Mouse (Mus musculus) T-helper 1 cell (primary cell): ENCODE results near the gene Trmt13.
"Not testable (repeated sequence)": the region's sequence is repeated elsewhere in the genome, so short reads cannot be mapped to it uniquely, and the experiment has no call there.

ENCODE experiments used
- in situ Hi-C: fragments of 300-600 bp; cut with MboI, MseI; formaldehyde crosslinking; loops from one replicate; pipeline ENCODE4 v1.15.1; 2025; ENCODE audit warnings: high pct_unique_total_duplicates

Gene Trmt13

GRCm38 (mm10) chr3:116614295-116614892 lies at the start of gene Trmt13:
Trmt13 (minus strand) TSS chr3:116614587.
- in situ Hi-C loops = no loop called here

- in situ Hi-C loops = loop anchor here (5.0 kb wide), 1 partner anchor 50 kb away; the partner anchor contains the start of gene Slc35a3
These were observed 48.1 kb upstream of the Trmt13 start, which contains the start of gene Mfsd14a for GRCm38 (mm10) chr3:116662463-116662863. Mfsd14a (minus strand) TSS chr3:116662677.

GRCm38 (mm10) chr3:116661870-116662414 lies 47.6 kb upstream of the Trmt13 start:
- in situ Hi-C loops = loop anchor here (5.0 kb wide), 1 partner anchor 50 kb away; the partner anchor contains the start of gene Slc35a3

GRCm38 (mm10) chr3:116661288-116661869 lies 47.0 kb upstream of the Trmt13 start:
- in situ Hi-C loops = loop anchor here (5.0 kb wide), 1 partner anchor 51 kb away; the partner anchor contains the start of gene Slc35a3

GRCm38 (mm10) chr3:116659856-116660430 lies 45.6 kb upstream of the Trmt13 start:
- in situ Hi-C loops = loop anchor here (5.0 kb wide), 1 partner anchor 52 kb away; the partner anchor contains the start of gene Slc35a3

- in situ Hi-C loops = no loop called here
These were observed 44.7 kb upstream of the Trmt13 start for GRCm38 (mm10) chr3:116658928-116659565.

- in situ Hi-C loops = no loop called here
These were observed 42.0 kb upstream of the Trmt13 start for GRCm38 (mm10) chr3:116656184-116656965.

GRCm38 (mm10) chr3:116654051-116654450 lies 39.7 kb upstream of the Trmt13 start:
- in situ Hi-C loops = not testable (repeated sequence)

GRCm38 (mm10) chr3:116653278-116653945 lies 39.0 kb upstream of the Trmt13 start:
- in situ Hi-C loops = no loop called here

GRCm38 (mm10) chr3:116652033-116652446 lies 37.7 kb upstream of the Trmt13 start:
- in situ Hi-C loops = no loop called here

GRCm38 (mm10) chr3:116650698-116651097 lies 36.3 kb upstream of the Trmt13 start:
- in situ Hi-C loops = no loop called here

GRCm38 (mm10) chr3:116648805-116649204 lies 34.4 kb upstream of the Trmt13 start:
- in situ Hi-C loops = no loop called here

GRCm38 (mm10) chr3:116646387-116646786 lies 32.0 kb upstream of the Trmt13 start:
- in situ Hi-C loops = no loop called here

- in situ Hi-C loops = no loop called here
These were observed 28.0 kb upstream of the Trmt13 start for GRCm38 (mm10) chr3:116642373-116642772.

- in situ Hi-C loops = no loop called here
These were observed 27.5 kb upstream of the Trmt13 start for GRCm38 (mm10) chr3:116641811-116642371.

GRCm38 (mm10) chr3:116640024-116640423 lies 25.6 kb upstream of the Trmt13 start:
- in situ Hi-C loops = no loop called here

GRCm38 (mm10) chr3:116638572-116638971 lies 24.2 kb upstream of the Trmt13 start:
- in situ Hi-C loops = no loop called here

- in situ Hi-C loops = no loop called here
These were observed 23.5 kb upstream of the Trmt13 start for GRCm38 (mm10) chr3:116637693-116638476.

GRCm38 (mm10) chr3:116635799-116636198 lies 21.4 kb upstream of the Trmt13 start:
- in situ Hi-C loops = no loop called here
